Mouse (Mus musculus) left cerebral cortex, adult 9 months (tissue): ENCODE measurements around the gene Bud13.
A peak's percentile ranks its signal among the peaks of the same experiment; 100 is the strongest.
"Not testable (repeated sequence)": the region's sequence is repeated elsewhere in the genome, so short reads cannot be mapped to it uniquely, and the experiment has no call there.

Source experiments
- DNase-seq, 2 experiments: peaks; one replicate each; pipeline ENCODE4 v3.0.0; 2022; ENCODE audit warnings: low spot score in 2 of 2

Bud13 gene

DNA sequence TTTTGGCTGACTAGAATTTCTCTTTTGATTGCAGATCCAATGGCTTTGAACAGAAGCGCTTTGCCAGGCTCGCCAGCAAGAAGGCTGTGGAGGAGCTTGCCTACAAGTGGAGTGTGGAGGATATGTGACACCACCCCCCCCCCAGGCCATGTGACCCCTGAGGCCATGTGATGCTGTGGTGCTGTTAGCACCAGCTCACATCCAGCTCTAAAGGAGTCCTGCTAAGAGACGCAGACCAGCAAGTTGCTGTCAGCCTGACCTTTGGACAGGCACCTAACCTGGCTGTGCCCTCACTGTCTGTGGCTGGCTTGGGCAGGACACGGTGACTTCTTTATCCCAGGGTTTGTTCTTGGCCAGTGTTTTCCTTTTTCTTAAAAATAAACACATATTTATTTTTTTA is 15.6 kb downstream of the Bud13 start:
- no peak for DNase-seq

DNA sequence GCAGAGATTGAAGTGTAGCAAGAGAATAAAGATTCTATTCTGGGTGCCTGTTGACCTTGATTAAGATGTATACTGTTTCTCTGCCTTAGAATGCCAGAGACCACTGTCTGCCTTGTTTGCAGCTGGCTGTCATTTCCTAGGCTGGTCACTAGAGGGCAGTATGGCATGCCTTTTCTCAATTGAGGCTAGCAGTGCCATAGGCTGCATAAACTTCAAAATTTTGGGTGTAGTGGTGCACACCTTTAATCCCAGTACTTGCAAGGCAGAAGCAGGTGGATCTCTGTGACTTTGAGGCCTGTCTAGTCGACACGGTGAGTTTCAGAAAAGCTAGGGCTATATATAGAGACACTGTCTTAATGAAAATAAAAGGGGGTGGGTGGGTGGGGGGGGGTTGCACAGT is 19.3 kb downstream of the Bud13 start:
- peak in 1 of 2 experiments; percentile 60 for DNase-seq

DNA sequence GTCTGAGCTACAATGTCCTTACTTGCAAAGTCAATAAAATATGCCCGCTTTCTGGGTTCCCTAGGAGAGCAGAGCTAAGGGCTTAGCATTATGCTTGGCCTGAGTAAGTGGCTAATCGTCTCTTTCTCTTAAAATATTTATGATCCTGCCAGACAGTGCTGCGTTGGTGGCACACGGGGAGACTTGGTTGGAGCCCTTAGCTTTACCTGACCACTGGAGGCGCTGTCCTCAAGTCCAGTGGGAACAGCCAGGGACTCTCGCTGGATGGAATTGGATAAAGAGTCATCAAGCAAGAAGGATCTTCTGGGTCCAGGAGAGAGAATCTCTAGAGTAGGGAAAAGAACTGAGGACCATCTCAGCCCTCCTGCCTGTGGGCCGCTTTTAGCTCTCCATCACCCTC is 26.3 kb downstream of the Bud13 start:
- no peak for DNase-seq

DNA sequence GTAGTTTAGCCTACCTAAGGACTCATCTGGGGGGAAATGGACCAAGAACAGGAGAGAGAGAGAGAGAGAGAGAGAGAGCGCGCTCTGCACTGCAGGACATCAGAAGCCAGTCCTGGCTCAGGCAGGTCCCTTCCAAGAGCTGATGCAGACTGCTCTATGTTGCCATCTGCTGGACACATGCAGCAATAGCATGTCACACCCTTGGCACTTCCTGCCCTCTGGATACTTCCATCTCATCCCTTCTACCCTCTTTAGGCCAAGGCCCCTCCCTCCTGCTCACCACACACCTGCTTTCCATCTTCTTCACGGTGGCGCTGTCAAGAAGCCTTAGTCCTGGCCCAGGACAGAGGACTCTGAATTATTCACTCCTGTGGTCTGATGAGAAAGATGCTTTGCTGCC is 31.7 kb downstream of the Bud13 start:
- peak in 1 of 2 experiments; percentile 64 for DNase-seq

DNA sequence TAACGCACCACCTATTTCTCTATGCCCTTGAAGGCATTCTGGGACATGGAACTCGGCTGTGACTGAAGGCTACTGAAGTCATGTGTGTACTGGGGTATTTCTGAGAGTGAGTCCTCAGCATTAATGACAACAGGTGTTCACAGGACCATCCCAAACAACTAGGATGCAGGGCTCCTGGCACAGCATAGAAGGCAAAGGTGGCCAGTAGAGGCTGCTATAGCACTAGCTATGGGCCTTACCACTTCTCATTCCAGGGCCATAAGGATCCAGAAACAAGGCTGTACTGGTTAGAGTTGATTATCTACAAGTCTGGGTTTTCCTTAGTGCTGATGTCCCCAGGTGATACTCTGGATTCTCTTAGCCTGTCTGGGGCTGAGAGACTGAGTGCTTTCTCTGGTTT is 32.1 kb downstream of the Bud13 start:
- DNase-seq: no peak

DNA sequence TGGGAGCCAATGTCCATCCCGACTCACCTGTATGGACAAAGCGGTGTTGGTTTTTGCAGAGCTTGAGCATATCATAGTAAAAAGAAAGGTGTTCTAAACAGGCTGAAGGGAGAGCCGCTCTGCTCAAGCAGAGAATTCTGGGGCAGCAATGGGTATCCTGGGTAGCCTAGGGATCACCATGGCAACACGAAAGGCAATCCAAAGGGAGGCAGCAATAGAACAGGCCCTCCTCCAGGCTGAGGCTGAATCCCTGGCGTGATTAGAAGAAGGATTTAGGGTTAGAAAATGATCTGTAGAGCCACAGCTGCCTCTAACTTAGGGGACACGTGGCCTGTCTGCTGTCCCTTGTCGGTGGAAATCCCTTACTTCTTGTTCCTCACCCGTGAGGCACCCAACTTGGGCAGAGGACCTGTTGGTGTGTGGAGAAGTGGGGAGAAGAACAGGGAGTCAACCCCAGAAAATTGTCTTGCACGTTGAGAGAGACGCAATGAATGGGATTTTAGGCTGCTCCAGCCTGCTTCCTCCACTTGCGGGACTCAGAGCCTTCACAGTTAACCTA is 33.1 kb downstream of the Bud13 start:
- peak in 1 of 2 experiments; percentile 48 for DNase-seq

DNA sequence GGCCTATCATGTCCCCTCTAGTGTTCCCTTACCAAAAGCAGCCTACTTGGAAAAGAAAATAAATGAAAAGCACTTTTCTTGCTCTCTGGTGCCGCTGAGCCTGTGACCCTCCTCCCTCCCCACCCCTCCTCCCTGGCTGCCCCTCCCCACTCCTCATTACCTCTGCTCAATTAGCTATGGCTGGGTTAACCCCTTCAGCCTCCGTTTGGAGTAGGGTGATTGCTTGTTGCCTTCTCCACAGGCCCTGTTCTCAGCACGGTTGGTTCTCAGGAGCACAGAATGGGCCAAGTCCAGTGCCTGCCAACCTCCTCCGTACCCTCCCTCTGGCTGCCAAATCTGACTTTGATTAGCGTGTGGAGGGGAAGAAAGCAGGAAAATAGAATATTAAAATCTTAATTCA is 33.6 kb downstream of the Bud13 start:
- DNase-seq: no peak

DNA sequence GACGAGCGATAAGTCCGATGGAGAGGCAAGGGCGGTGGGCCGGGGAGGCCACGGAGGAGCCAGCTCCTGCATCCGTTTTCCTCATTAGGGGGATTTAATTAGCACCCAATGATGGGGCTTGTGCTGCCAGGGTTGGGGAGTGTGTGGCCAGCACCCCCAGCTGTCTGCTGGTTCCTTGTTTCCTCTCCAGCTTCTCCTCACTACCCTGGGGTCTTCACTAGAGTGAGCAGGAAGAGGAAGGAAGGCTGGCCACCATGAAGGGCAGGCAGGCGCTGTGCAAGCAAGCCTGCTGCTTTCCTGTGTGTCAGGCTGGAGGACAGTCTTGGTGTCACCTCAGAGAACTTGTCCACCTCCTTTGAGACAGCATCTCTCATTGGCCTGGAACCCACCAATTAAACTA is 34.1 kb downstream of the Bud13 start:
- DNase-seq: no peak

DNA sequence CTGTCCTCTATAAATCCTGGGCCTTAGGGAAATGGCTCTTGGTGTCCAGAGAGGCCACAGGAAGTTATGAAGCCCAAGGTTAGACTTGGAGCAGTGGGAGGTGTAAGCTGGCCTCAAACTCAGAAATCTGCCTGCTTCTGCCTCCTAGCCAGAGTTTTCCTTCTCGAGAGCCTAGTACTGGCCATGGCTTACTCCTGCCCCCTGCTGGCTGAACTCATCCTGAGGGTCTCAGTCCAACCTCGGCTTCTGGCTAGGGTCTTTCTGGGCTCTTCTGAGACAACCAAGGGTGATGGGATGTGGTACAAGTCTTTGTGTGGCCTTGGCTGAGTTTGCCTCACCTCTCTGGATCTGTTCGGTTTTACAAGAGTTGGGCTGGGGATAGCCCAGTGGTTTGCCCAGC is 35.1 kb downstream of the Bud13 start:
- DNase-seq: no peak

DNA sequence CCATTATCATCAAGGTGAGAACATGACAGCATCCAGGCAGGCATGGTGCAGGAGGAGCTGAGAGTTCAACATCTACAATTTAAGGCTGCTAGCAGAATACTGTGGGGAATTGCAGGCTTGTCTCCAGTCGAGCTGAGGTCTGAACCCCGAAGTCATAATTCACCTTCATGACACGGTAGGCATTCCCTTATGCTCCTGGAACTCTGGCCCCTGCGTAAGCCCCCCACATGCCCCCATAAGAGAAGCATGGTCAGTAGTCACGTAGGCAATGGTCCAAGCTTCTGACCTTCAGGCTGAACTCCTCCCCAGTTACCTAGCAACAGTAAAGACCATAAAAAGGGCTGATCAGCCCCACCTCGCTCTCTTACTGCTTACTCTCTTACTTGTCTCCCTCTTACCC is 37.1 kb downstream of the Bud13 start, which contains the start of gene 4931429L15Rik:
4931429L15Rik (minus strand) TSS at position 101 of the 400 bp plus-strand sequence.
- DNase-seq: not testable (repeated sequence)

DNA sequence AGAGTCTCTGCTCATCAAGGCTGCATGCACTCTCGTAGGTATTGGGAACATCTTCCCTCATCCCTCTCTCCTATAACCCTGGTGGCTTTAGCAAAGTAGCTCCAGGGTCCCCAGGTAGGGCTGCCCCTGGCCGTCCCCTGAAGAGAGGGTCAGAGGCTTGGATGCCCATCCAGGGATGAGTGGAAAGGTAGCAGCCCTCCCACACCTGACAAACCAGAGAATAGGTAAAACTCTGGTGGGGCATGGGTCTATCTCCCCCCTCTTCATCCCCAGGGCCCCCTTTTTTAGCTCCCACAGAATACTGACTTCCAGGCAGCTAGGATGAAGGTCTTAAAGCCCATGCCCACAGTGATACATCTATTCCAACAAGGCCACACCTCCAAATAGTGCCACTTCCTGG is 37.7 kb downstream of the Bud13 start:
- DNase-seq: no peak

DNA sequence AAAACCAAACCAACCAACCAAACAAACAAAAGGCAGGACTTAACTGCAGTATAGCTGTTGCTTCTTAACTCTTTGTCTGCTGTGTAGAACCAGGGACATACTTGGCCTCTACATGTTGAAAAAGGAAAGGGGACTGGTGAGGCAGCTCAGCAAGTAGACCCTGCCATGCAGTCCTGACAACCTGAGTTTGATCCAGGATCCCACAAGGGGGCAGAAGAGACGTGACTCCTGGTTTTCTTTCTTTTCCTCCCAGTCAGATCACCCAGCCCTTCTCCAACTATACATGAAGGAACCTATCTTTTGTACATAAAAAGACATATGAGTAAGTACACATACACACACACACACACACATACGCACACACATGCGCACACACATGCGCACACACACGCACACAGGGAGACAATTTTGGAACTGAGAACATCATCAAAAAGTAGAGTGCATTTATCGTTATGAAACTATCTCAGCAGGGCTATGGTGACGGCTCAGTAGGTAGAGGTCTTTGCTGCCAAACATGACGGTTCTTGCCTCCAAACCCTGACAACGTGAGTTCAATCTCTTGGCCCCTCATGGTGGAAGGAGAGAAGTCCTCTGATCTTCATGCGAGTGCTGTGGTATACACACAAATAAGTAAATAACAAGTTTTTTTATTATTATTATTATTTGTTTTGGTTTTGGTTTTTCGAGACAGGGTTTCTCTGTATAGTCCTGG is 44.0 kb downstream of the Bud13 start:
- no peak for DNase-seq

DNA sequence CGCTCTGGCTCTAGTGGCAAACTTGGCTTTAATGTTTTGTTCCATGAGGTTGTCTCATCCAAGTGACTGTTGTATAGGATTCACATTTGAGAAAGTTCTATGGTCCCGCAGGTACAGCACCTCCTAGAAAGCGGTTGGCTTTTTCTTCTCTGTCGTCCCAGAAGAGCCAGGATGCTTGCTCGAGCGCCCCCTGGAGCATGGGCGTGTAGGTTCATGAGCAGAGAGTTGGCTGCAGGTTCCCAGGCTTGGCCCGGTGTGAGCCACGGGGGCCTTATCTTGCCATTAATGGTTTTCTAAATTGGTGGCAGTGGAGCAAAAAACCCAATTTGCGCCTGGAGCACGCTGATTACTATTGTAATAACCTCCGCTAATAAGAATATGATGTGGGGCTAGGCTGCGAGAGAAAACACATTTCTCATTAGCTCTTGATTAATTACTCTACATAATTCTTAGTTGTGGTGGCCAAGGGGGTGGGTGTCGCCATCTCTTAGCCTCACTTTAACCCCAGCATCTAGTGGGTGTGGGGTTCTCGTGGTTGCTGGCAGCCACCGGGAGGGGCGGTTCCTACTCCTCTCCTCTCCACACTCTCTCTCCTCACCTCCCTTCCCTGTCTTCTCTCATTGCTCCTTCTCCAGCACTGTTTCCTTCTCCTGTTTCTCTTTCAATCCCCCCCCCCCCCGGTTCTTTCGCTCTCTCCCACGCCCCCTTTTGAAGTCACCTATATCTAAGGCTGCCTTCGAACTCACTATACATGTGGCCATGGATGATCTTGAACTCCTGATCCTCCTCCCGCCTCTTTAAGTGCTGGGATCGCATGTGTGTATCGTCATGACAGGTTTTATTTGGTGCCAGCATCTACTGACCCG is 45.1 kb downstream of the Bud13 start:
- no peak for DNase-seq

DNA sequence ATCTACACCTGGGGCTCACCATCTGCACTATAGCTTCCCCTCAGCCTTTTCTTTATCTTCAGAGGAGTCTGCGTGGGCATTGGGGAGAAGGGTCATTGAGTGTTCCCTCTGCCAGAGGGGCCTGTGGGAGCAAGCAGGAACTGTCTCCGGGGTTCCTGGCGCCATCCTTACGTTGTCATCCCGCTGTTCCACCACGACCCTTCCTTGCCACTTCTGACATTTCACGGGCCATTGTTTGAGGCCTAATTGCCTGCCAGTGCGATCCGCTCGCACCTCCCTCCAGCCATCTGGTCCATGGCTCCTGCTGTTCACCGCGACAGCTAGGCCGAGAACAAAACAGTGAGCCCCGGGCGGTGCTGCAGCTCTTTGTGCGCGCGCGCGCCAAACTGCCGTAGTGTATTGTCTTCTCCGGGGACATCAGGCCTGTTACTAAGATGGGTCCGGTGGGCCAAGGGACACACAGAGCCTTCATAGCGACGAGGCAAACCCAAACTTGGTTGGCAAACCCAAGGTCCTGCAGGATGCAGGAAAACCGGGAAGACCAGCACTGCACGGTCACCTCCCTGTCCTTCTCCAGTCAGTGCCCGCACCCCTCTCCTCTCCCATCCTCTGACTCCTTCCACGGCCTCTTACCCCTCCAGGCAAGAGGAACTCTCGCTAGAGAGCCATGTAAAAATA is 45.9 kb downstream of the Bud13 start:
- peak in 1 of 2 experiments; percentile 70 for DNase-seq

DNA sequence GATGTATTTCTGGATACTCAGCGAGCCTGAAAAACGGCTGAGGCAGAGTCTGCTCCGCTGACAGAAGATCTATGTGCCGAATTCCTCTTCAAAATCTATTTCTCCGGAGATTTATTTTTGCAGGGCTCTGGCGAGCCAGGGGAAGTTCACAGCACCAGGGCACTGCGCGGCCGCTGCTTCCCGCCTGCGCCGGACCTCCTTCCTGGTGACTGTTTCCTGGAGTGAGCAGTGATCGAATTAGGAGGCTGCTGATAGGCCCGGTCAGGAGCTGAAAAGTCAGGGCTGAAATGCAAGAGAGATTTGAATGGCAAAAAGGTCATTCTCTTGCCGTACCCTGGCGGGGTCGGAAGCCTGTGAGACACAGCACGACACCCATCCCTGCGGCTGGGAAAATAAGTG is 46.4 kb downstream of the Bud13 start:
- no peak for DNase-seq

DNA sequence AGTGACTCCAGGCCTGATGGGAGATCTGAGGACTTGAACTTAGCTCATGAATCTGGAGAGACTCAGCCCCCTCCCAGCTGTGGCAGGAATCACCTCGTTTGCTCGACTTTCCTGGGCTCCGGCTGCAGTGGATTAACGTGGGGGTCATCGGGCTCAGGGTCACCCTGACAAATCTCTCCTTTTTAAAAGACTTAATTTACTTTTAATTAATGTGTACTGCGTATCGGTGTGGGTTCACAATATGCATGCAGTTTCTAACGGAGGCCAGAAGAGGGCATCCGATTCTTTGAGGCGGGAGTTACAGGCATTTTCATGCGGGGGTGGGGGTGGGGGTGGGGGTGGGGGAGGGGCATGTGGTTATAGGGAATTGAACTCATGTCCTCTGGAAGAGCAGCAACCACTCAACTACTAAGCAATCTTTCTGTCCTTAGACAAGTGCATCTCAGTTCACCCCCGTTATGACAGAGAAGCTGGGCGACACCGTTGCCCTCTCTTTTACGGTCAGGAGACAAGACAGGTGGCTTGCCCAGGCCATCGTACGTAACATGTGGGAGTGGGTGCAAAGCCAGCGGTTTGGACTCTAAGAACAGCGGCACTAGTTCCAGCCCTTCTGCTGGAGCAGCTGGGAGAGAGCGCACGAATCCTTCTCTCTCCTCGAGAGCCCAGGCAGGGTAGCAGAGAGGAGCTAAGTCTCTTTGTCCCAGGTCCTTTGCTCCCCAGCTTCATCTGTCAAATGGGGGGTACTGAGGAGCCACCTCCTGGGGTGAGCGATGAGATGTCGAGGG is 47.2 kb downstream of the Bud13 start:
- DNase-seq: no peak

DNA sequence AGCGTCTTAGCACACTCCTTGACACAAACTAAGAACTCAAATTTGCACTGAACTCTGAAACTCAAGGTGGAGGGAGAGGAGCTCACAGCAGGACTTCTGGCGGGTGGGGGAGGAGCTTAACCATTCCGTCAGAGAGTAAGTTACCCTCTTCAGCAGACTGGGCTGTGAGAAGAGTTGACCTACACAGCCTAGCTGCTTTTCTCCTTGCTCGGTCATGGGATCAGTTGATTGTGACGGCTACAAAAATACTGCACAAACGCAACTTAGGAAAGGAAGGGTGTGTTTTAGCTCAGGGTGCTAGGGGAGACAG is 47.7 kb downstream of the Bud13 start:
- no peak for DNase-seq

DNA sequence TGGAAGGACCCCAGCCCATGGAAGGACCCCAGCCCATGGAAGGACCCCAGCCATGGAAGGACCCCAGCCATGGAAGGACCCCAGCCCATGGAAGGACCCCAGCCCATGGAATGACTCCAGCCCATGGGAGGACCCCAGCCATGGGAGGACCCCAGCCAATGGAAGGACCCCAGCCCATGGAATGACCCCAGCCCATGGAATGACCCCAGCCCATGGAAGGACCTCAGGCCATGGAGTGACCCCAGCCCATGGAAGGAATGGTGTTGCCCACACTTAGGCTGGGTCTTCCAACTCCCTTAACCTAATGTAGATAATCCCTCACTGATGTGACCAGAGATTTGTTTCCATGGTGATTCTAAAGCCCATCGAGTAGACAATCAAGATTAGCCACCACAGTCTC is 48.5 kb downstream of the Bud13 start:
- DNase-seq: no peak

DNA sequence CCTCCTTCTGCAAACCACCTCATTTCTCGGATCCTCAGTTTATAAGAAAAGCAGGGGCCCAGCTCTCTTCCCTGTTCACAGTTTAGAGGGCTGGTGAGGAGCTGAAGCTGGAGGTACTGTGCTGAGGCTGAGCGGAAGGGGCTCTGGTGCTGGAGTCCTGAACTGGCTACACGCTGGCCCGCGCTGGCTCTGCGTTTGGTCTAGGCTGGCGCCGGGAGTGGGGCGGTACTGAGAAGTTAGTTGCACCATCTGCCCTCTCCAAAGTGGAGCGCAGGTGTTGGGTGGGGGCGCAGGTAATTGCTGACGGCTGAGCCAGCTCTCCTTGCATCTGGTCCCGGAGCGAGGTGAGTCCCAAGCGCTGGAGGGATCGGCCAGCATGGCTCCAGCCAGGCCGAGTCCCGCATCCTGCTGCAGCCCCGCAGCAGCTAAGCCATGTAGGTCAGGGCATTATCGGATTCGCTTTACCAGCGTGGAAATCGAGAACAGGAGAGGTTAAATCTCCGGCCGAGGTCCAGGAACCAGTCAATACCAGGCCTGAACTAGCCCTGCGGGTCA is 51.7 kb downstream of the Bud13 start:
- no peak for DNase-seq

DNA sequence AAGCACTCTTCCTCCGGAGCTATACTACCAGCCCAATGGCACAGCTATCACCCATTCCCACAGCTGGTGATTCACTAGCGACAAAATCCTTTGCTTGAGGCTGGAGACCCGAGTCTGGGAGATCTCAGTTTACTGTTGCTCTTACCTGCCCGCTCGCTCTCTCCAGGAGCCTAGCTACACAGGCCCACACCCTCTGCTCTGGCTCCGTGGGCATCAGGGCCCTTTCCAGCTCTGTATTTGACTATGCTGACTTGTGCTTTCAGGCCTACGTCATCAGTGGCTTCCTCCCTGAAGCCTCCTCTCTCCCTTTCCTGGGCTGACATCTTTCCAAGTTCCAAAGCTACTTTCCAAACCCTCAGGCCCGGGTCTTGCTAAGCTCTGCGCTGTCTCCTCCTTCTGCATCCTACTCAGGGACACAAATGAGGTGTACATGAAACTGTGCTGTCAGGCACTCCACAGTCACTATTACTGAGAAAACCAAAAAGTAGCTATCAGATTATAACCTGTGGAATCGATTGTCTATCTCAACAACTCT is 52.7 kb downstream of the Bud13 start:
- no peak for DNase-seq

DNA sequence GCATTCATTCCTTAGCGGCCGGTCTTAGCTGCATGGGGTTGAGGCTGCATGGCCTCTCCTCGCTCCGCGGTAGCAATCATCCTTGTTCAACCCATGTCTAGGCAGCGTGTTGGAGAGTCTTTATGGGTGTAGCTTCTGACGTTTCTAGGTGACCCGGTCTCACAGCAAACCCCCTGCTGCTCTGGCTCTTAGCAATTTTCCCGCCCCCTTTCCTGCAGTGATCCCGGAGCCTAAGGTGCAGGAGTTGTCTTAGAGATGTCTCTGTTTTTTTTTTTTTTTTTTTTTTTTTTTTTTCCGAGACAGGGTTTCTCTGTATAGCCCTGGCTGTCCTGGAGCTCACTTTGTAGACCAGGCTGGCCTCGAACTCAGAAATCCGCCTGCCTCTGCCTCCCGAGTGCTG is 53.5 kb downstream of the Bud13 start:
- not testable (repeated sequence) for DNase-seq
